Mouse (Mus musculus) E14TG2a.4 (cell line): Measurements from ENCODE around the gene Endog.
"Not testable (repeated sequence)": the region's sequence is repeated elsewhere in the genome, so short reads cannot be mapped to it uniquely, and the experiment has no call there.

Source experiments
- CTCF ChIP-seq: conservative IDR thresholded peaks from 2 replicates; pipeline ENCODE4 v1.5.1; 2014; ENCODE audit warnings: low read length
- NANOG ChIP-seq: IDR thresholded peaks from 2 replicates; pipeline ENCODE4 v1.6.1; 2014; ENCODE audit warnings: borderline replicate concordance, low read length, mixed read lengths

GRCm38 (mm10) chr2:30159871-30160270 lies 11.4 kb upstream of the Endog start:
- TF ChIP-seq CTCF, NANOG: not testable (repeated sequence)
